Mouse (Mus musculus): ENCODE measurements at regions not wholly inside any gene's neighbourhood (a gene's known extent, or its start where the extent isn't known, plus 50 kb on each side); places are given as distances from the start of the nearest gene placed in this dataset.

- WGBS, result 78% methylated on average over 1 of the region's 1 CpGs
- DNase-seq (no peak), ATAC-seq (ENCODE audit: low FRiP score, low TSS enrichment) (no peak)
- Histone ChIP-seq H3K4me3 (replicated peaks; ENCODE audit: low read depth, low read length) (no peak overlapping the region), H3K27ac (replicated peaks; ENCODE audit: low read depth, low read length) (no peak overlapping the region), H3K27me3 (ENCODE audit: control insufficient read depth, insufficient read depth, low read length) (no peaks in the 10 kb centered on the region), H3K9ac (replicated peaks; ENCODE audit: low read length) (no peak overlapping the region), H3K4me1 (ENCODE audit: control insufficient read depth, insufficient read depth, low read length) (no peaks in the 10 kb centered on the region), H3K4me2 (ENCODE audit: low read length) (no peak overlapping the region), H3K36me3 (ENCODE audit: control insufficient read depth, insufficient read depth, low read length) (no peaks in the 10 kb centered on the region), H3K9me3 (ENCODE audit: control insufficient read depth, low read length) (no peaks in the 10 kb centered on the region)
Observed at GRCm38 (mm10) chr3:29831346-29831745, 716.5 kb downstream of the Mecom start.

- DNase-seq (peak; percentile 1), ATAC-seq (ENCODE audit: low FRiP score, low TSS enrichment) (no peak)
- Histone ChIP-seq H3K27me3 (ENCODE audit: control insufficient read depth, insufficient read depth, low read length) (no peaks in the 10 kb centered on the region), H3K4me2 (ENCODE audit: low read length) (no peak overlapping the region), H3K4me1 (ENCODE audit: control insufficient read depth, insufficient read depth, low read length) (no peaks in the 10 kb centered on the region), H3K36me3 (ENCODE audit: control insufficient read depth, insufficient read depth, low read length) (no peaks in the 10 kb centered on the region), H3K4me3 (replicated peaks; ENCODE audit: low read depth, low read length) (no peak overlapping the region), H3K9ac (replicated peaks; ENCODE audit: low read length) (no peak overlapping the region), H3K27ac (replicated peaks; ENCODE audit: low read depth, low read length) (no peak overlapping the region), H3K9me3 (ENCODE audit: control insufficient read depth, low read length) (no peaks in the 10 kb centered on the region)
- 89% methylated on average over 10 of the region's 10 CpGs for WGBS
Observed at GRCm38 (mm10) chr3:29822622-29823370, 725.0 kb downstream of the Mecom start.

GRCm38 (mm10) chr3:29816964-29817363, 730.8 kb downstream of the Mecom start:
- H3K4me2 ChIP-seq (ENCODE audit: low read length), result no peak overlapping the region
- H3K27ac ChIP-seq (replicated peaks; ENCODE audit: low read depth, low read length), result no peak overlapping the region
- DNase-seq (no peak), ATAC-seq (ENCODE audit: low FRiP score, low TSS enrichment) (no peak)
- WGBS, result 86% methylated on average over 4 of the region's 4 CpGs
- no peaks in the 10 kb centered on the region for H3K27me3 ChIP-seq (ENCODE audit: control insufficient read depth, insufficient read depth, low read length)
- H3K9me3 ChIP-seq (ENCODE audit: control insufficient read depth, low read length), result no peaks in the 10 kb centered on the region
- H3K36me3 ChIP-seq (ENCODE audit: control insufficient read depth, insufficient read depth, low read length), result no peaks in the 10 kb centered on the region
- H3K4me1 ChIP-seq (ENCODE audit: control insufficient read depth, insufficient read depth, low read length), result no peaks in the 10 kb centered on the region
- H3K4me3 ChIP-seq (replicated peaks; ENCODE audit: low read depth, low read length), result no peak overlapping the region
- H3K9ac ChIP-seq (replicated peaks; ENCODE audit: low read length), result no peak overlapping the region

GRCm38 (mm10) chr3:29813276-29813675, 731.5 kb downstream of the Egfem1 start:
- no peak overlapping the region for H3K9ac ChIP-seq (replicated peaks; ENCODE audit: low read length)
- H3K4me2 ChIP-seq (ENCODE audit: low read length), result no peak overlapping the region
- H3K4me3 ChIP-seq (replicated peaks; ENCODE audit: low read depth, low read length), result no peak overlapping the region
- 67% methylated on average over 7 of the region's 7 CpGs for WGBS
- H3K27ac ChIP-seq (replicated peaks; ENCODE audit: low read depth, low read length), result no peak overlapping the region
- DNase-seq (peak; percentile 8), ATAC-seq (ENCODE audit: low FRiP score, low TSS enrichment) (no peak)
- no peaks in the 10 kb centered on the region for H3K27me3 ChIP-seq (ENCODE audit: control insufficient read depth, insufficient read depth, low read length)
- no peaks in the 10 kb centered on the region for H3K4me1 ChIP-seq (ENCODE audit: control insufficient read depth, insufficient read depth, low read length)
- no peaks in the 10 kb centered on the region for H3K9me3 ChIP-seq (ENCODE audit: control insufficient read depth, low read length)
- H3K36me3 ChIP-seq (ENCODE audit: control insufficient read depth, insufficient read depth, low read length), result no peaks in the 10 kb centered on the region

GRCm38 (mm10) chr3:29812480-29813240, 730.8 kb downstream of the Egfem1 start:
- Histone ChIP-seq H3K9ac (replicated peaks; ENCODE audit: low read length) (no peak overlapping the region), H3K4me3 (replicated peaks; ENCODE audit: low read depth, low read length) (0 out of 2 replicates have a peak overlapping the region, but pooled peaks have one; percentile 10), H3K9me3 (ENCODE audit: control insufficient read depth, low read length) (no peaks in the 10 kb centered on the region), H3K4me1 (ENCODE audit: control insufficient read depth, insufficient read depth, low read length) (no peaks in the 10 kb centered on the region), H3K27me3 (ENCODE audit: control insufficient read depth, insufficient read depth, low read length) (no peaks in the 10 kb centered on the region), H3K27ac (replicated peaks; ENCODE audit: low read depth, low read length) (no peak overlapping the region), H3K4me2 (ENCODE audit: low read length) (peak overlapping the region; percentile 26), H3K36me3 (ENCODE audit: control insufficient read depth, insufficient read depth, low read length) (no peaks in the 10 kb centered on the region)
- DNase-seq (peak; percentile 90), ATAC-seq (ENCODE audit: low FRiP score, low TSS enrichment) (peak; percentile 50)
- WGBS, result 44% methylated on average over 14 of the region's 14 CpGs

GRCm38 (mm10) chr3:29806046-29806445, 724.2 kb downstream of the Egfem1 start:
- Histone ChIP-seq H3K27ac (replicated peaks; ENCODE audit: low read depth, low read length) (no peak overlapping the region), H3K36me3 (ENCODE audit: control insufficient read depth, insufficient read depth, low read length) (no peaks in the 10 kb centered on the region), H3K9me3 (ENCODE audit: control insufficient read depth, low read length) (no peaks in the 10 kb centered on the region), H3K4me1 (ENCODE audit: control insufficient read depth, insufficient read depth, low read length) (no peaks in the 10 kb centered on the region), H3K9ac (replicated peaks; ENCODE audit: low read length) (no peak overlapping the region), H3K4me3 (replicated peaks; ENCODE audit: low read depth, low read length) (no peak overlapping the region), H3K27me3 (ENCODE audit: control insufficient read depth, insufficient read depth, low read length) (no peaks in the 10 kb centered on the region), H3K4me2 (ENCODE audit: low read length) (no peak overlapping the region)
- WGBS, result 86% methylated on average over 2 of the region's 2 CpGs
- ATAC-seq (ENCODE audit: low FRiP score, low TSS enrichment), result no peak
- no peak for DNase-seq

DNA sequence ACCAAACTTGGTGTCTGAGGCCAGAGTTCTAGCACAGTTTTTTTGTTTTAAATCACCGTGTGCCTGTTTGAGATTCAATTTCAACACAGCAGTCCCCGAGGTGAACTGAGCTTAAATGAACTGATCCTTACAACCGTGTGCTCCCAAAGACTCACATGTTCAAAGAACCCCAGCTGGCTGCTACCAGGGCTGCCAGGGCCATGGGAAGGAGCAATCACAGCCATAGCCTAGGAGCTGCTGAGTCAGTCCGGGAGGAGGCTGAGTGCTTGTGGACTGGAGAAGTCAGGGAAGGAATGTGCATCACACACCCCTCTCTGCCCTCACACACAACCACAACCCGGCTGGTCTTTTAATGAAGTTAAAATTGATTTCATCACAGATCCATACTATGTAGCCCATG, 721.6 kb downstream of the Egfem1 start:
- DNase-seq, result peak; percentile 5
- Histone ChIP-seq H3K4me2 (ENCODE audit: low read length) (no peak overlapping the region), H3K36me3 (ENCODE audit: control insufficient read depth, insufficient read depth, low read length) (no peaks in the 10 kb centered on the region), H3K4me1 (ENCODE audit: control insufficient read depth, insufficient read depth, low read length) (no peaks in the 10 kb centered on the region), H3K27ac (replicated peaks; ENCODE audit: low read depth, low read length) (no peak overlapping the region), H3K4me3 (replicated peaks; ENCODE audit: low read depth, low read length) (no peak overlapping the region), H3K27me3 (ENCODE audit: control insufficient read depth, insufficient read depth, low read length) (no peaks in the 10 kb centered on the region), H3K9ac (replicated peaks; ENCODE audit: low read length) (no peak overlapping the region), H3K9me3 (ENCODE audit: control insufficient read depth, low read length) (no peaks in the 10 kb centered on the region)
- no peak for ATAC-seq (ENCODE audit: low FRiP score, low TSS enrichment)
- 39% methylated on average over 5 of the region's 5 CpGs for WGBS

GRCm38 (mm10) chr3:29801081-29801480, 719.3 kb downstream of the Egfem1 start:
- Histone ChIP-seq H3K27me3 (ENCODE audit: control insufficient read depth, insufficient read depth, low read length) (no peaks in the 10 kb centered on the region), H3K4me1 (ENCODE audit: control insufficient read depth, insufficient read depth, low read length) (no peaks in the 10 kb centered on the region), H3K4me3 (replicated peaks; ENCODE audit: low read depth, low read length) (no peak overlapping the region), H3K4me2 (ENCODE audit: low read length) (no peak overlapping the region), H3K27ac (replicated peaks; ENCODE audit: low read depth, low read length) (no peak overlapping the region), H3K9ac (replicated peaks; ENCODE audit: low read length) (no peak overlapping the region), H3K36me3 (ENCODE audit: control insufficient read depth, insufficient read depth, low read length) (no peaks in the 10 kb centered on the region), H3K9me3 (ENCODE audit: control insufficient read depth, low read length) (no peaks in the 10 kb centered on the region)
- whole genome bisulfite sequencing, result 52% methylated on average over 3 of the region's 3 CpGs
- ATAC-seq (ENCODE audit: low FRiP score, low TSS enrichment), result no peak
- peak; percentile 9 for DNase-seq

DNA sequence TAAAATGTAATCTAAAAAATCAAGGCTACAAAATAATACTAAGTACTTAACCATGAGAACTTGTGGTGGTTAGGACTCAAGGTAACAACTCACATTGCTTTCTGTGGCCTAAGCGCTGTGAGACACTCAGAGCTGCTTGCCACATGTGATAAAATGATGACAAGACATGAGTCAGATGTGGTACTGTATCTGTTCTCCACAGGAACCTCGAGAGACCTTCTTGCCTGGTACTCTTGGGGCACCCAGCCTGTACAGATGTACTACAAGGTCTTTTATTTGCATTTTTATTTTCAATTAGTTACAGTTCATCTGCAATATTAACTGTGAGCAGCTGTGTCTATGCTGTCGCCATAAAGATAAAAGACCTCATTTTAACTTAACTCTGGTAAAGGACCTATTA, 692.5 kb downstream of the Egfem1 start:
- Histone ChIP-seq H3K9ac (replicated peaks; ENCODE audit: low read length) (no peak overlapping the region), H3K9me3 (ENCODE audit: control insufficient read depth, low read length) (no peaks in the 10 kb centered on the region), H3K4me2 (ENCODE audit: low read length) (no peak overlapping the region), H3K4me3 (replicated peaks; ENCODE audit: low read depth, low read length) (no peak overlapping the region), H3K36me3 (ENCODE audit: control insufficient read depth, insufficient read depth, low read length) (no peaks in the 10 kb centered on the region), H3K4me1 (ENCODE audit: control insufficient read depth, insufficient read depth, low read length) (no peaks in the 10 kb centered on the region), H3K27ac (replicated peaks; ENCODE audit: low read depth, low read length) (no peak overlapping the region), H3K27me3 (ENCODE audit: control insufficient read depth, insufficient read depth, low read length) (no peaks in the 10 kb centered on the region)
- DNase-seq, result no peak
- ATAC-seq (ENCODE audit: low FRiP score, low TSS enrichment), result no peak
- WGBS, result 77% methylated on average over 3 of the region's 3 CpGs
